Mouse (Mus musculus): ENCODE measurements around the gene Cacna1b. TPM values are rescaled to one million over a fixed set of nuclear protein-coding genes. Genes with fewer than 3 reads are reported as not detected.

The Cacna1b gene
- not detected in 2 replicates for polyA plus RNA-seq (2012)

GRCm38 (mm10) chr2:24763115-24763557 is at the start of gene Cacna1b:
Cacna1b (minus strand) TSS chr2:24763152.
- no peak for TF ChIP-seq GATA1 (IDR thresholded peaks at IDR 0.05; ENCODE audit: low read length)

- TF ChIP-seq GATA1 (IDR thresholded peaks at IDR 0.05; ENCODE audit: low read length) = no peak
These were observed 46.8 kb upstream of the Cacna1b start for GRCm38 (mm10) chr2:24809746-24810145.

GRCm38 (mm10) chr2:24807691-24808090 is 44.7 kb upstream of the Cacna1b start:
- TF ChIP-seq GATA1 (IDR thresholded peaks at IDR 0.05; ENCODE audit: low read length) = no peak

DNA sequence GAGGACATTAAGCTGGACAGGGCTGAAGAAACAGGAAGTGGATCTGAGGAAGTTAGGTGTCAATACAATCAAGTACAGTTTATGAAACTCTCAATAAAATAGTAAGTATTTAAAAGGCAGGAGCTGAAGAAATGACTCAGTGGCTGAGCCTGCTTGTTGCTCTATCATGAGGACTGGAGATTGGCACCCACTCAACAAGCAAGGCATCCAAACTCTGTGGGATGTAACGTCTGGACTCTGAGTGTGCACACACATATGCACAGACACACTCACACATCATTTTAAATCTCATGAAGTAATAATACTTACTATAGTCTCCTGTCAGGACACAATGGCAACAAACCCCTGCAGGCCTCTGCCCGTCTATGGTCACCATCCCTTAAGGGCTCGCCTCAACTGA is 44.1 kb upstream of the Cacna1b start:
- TF ChIP-seq GATA1 (IDR thresholded peaks at IDR 0.05; ENCODE audit: low read length) = no peak

DNA sequence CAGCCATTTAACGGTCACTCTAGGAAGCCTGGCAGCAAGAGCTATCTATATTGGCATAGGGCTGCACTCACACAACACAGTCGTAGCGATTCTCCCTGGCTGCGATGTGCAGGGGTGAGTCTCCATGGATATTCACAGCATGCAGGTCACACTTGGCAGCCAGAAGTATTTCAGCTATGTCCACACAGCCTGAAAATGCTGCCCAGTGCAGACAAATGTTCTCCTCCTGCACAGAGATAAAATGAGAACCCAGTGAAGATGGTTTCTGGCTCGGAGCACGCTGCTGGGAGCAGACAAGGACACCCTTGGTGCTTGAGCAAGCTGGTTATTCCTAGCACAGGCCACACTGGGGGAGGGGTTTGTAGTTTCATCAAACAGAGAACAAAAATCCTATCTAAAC is 43.2 kb upstream of the Cacna1b start:
- no peak for TF ChIP-seq GATA1 (IDR thresholded peaks at IDR 0.05; ENCODE audit: low read length)

GRCm38 (mm10) chr2:24805621-24806020 is 42.7 kb upstream of the Cacna1b start:
- no peak for TF ChIP-seq GATA1 (IDR thresholded peaks at IDR 0.05; ENCODE audit: low read length)

DNA sequence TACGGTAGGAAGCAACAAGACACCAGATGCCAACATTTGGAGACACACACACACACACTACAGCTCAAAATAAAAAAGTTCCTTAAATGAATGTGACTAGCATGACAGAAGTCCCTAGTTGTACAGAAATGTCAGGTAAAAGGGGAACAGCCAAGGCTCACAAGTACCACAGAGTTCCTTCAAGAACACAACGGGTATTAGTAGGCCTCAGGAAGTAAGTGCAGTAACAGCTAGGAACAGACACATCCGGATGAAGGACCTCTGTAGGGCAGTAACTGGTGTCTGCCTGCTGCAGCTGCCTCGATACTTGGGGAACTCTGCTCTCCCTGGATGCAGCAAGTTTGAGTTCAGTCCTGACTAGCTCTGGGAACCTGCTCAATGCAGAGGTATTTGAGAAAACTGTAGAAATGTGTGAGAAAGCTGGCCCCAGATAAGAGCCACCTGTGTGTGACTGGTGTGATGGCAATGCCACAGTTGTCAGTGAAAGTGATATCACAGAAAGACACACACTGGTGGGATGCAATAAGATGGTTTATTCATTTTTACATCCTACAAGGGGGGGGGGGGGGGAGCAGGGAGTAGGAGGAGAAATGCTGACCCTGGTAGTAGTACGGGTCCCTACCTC is 34.0 kb upstream of the Cacna1b start:
- TF ChIP-seq GATA1 (IDR thresholded peaks at IDR 0.05; ENCODE audit: low read length) = no peak

- TF ChIP-seq GATA1 (IDR thresholded peaks at IDR 0.05; ENCODE audit: low read length) = no peak
These were observed 24.3 kb upstream of the Cacna1b start for GRCm38 (mm10) chr2:24787250-24787649.

- TF ChIP-seq GATA1 (IDR thresholded peaks at IDR 0.05; ENCODE audit: low read length) = no peak
These were observed 18.3 kb upstream of the Cacna1b start for GRCm38 (mm10) chr2:24781253-24781652.

GRCm38 (mm10) chr2:24776831-24777230 is 13.9 kb upstream of the Cacna1b start:
- no peak for TF ChIP-seq GATA1 (IDR thresholded peaks at IDR 0.05; ENCODE audit: low read length)

DNA sequence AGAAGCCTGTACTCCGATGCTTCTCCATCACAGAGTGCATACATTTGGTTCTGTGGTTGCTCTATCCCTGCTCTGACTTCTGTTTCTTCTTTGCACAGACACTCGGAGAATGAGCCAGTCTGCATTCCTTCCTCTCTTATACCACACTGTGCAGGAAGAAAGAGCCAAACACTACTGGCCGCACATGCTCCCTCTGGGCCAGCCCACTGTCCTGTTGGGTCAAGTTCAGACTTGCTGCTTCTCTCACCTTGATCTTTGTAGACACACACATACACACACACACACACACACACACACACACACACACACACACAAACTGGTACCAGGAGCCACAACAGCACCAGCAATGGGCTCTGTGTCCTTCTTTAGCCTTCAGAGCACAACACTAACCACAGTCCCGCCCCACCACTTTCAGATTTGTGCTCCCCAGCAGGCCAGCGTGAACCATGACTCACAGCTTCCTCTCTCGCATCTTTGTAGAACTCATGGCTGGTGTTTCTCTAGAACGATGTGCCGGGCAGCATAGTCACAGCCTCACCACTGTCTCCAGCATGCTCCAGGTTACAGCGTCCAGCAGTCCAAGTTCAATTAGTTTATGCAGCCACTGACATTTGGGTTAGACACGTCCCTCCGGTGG is 13.1 kb upstream of the Cacna1b start:
- TF ChIP-seq GATA1 (IDR thresholded peaks at IDR 0.05; ENCODE audit: low read length) = no peak

- TF ChIP-seq GATA1 (IDR thresholded peaks at IDR 0.05; ENCODE audit: low read length) = no peak
These were observed 11.9 kb upstream of the Cacna1b start for GRCm38 (mm10) chr2:24774832-24775231.

DNA sequence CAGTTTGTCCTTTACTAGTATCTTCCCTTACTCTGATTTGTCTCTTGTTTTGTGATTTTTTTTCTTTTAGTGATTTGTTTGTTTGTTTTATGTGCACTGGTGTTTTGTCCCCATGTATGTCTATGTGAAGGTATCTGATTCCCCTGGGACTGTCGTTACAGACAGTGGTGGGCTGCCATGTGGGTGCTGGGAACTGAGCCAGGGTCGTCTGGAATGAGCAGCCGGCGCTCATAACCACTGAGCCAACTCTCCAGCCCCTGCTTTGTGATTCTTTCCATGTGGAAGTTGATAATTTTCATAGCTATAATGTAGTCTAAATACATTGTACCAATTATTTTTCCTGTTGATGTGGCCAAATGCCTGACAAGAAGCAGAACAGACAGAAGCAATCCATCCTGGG is 7.9 kb upstream of the Cacna1b start:
- no peak for TF ChIP-seq GATA1 (IDR thresholded peaks at IDR 0.05; ENCODE audit: low read length)

DNA sequence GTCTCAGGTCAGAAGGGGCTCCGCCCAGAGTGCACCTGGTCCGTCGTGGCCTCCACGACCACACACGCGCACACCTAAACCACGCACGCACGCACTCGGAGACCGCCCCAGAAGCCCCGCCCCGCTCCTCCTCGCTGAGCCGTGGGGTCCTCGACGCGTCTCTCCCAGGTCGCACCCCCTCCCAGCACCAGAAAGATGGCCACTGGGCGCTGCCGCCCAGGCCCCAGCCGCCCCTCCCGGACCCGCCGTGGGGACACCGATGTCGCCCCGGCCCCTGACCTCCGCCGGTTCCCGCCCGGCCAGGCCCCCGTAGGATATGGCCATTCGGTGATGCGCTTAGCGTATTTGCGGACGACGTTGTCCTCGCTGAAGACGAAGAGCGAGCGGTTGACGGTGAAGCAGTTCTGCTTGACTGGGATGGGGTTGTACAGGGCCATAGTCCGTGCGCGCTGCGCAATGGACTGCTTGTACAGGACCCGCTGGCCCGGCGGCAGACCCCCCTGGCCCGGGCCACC is 449 bp downstream of the Cacna1b start:
- TF ChIP-seq GATA1 (IDR thresholded peaks at IDR 0.05; ENCODE audit: low read length) = no peak

- TF ChIP-seq GATA1 (IDR thresholded peaks at IDR 0.05; ENCODE audit: low read length) = no peak
These were observed 968 bp downstream of the Cacna1b start for GRCm38 (mm10) chr2:24761923-24762445.

GRCm38 (mm10) chr2:24755276-24755675 is 7.7 kb downstream of the Cacna1b start:
- TF ChIP-seq GATA1 (IDR thresholded peaks at IDR 0.05; ENCODE audit: low read length) = no peak

DNA sequence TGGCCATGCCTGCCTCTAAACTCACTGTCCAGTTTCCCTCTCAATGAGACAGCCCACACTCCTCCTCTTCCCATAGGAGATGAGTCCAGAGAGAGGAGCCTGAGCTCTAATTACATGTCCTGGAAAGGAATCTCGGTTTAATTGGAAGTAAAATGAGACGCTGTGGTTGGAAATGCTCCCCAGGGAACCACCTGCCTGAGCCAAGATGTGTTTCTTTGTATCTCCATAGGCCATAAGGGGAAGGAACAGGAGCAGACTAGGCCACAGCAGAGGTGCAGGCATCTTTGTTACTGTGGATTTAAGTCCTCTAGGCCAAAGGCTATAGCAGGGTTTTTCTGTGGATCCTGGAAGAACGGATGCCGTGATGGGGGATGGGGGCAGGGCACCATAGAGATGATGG is 10.4 kb downstream of the Cacna1b start:
- no peak for TF ChIP-seq GATA1 (IDR thresholded peaks at IDR 0.05; ENCODE audit: low read length)

All from G1E-ER4 (cell line).